Mouse (Mus musculus) lung, postnatal 14 days (tissue): ENCODE measurements around the gene Il27ra.
"Not testable (repeated sequence)": the region's sequence is repeated elsewhere in the genome, so short reads cannot be mapped to it uniquely, and the experiment has no call there.

Experiments used
- DNase-seq: peaks from one replicate; pipeline ENCODE4 v3.0.0; 2021

Gene Il27ra

DNA sequence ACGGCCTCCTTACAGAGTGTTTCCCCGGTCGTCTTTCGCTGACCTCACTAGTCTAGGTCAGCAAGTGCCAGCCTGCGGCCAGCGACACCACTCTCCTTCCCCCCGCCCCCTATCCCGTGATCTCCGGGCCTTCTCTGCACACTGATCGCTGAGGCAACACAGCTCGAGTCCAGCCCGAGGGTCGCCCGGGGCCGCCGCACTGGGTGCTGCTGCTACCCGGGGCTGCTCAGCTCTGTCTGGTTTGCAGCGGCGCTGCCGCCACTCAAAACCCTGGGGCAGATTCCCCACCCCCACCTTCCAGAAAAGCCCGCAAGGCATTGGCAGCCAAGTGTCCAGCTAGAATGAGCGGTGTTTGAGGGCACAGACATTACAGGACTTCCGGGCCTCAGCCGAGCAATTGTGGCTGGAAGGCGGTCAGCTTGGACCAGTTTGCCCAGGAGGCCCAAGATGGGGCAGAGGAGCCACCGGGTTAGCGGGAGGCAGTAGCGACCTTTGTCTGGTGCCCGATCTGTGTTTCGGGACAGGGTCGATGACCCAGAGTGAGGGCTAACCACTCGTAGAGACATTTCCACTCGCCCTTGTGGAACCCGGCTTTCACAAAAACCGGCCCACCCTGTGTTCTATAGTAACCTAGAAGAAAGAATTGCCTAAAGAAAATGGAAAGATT, 29.8 kb downstream of the Il27ra start:
- DNase-seq, result peak; percentile 17

DNA sequence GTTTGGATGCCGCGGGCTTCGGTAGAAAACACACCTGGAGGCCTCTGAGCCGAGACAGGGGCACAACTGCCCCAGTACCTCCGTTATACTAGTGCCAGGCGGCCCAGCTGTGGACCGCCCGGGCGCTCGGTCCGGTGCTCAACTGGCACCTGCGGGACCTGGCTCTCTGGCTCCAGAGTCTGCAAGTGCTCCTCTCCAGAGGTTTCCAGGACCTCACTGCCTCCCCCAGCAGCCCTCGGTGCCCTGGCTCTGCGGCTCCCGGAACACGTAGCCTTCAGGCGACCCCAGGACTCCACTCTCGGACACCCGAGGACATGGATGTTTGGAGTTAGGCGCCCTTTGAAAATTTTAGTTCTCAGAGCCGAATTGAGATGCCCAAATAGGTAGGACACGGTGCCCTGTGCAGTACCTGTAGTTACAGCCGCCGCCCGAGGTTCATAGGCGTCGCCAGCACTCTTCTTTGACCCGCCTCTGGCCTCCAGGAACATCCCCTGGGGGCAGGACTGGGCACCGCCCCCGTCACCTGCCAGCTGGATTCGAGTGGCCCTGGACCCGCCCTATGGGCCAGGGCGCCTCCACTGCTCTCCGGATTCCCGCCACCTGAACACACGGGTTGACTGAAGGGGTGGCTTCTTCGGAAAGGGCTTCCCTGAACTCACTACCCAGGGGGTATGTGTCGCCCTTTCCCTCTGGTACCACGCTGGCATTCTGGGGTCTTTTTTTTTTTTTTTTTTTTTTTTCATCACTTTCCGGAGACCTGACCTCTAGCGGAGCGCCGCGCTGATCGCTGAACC, 30.5 kb downstream of the Il27ra start, which contains the start of gene 2210011C24Rik:
TSS of gene 2210011C24Rik (minus strand) at position 467 of the 794 bp plus-strand sequence.
- peak; percentile 70 for DNase-seq

- DNase-seq, result peak; percentile 83
Observed at GRCm38 (mm10) chr8:84010625-84011611, 31.5 kb downstream of the Il27ra start.

DNA sequence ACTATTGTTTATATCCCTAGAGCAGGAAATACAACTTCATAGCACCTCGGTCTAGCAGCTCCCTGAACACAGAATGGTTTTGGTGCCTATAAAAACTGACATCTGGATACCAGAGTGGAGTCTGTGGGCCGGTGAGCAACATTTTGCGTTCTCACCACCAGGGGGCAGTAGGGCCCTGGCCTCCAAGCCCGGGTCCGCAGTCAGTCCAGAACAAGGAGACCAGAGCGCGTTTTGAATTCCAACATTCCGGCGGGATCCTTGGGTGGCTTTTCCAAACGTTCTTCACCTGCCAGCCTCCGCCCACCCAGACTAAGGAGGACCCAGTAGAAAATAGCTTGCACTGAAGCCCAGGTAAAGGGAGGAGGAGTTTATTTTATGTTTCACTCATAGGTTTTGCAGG, 32.5 kb downstream of the Il27ra start:
- DNase-seq, result peak; percentile 92

DNA sequence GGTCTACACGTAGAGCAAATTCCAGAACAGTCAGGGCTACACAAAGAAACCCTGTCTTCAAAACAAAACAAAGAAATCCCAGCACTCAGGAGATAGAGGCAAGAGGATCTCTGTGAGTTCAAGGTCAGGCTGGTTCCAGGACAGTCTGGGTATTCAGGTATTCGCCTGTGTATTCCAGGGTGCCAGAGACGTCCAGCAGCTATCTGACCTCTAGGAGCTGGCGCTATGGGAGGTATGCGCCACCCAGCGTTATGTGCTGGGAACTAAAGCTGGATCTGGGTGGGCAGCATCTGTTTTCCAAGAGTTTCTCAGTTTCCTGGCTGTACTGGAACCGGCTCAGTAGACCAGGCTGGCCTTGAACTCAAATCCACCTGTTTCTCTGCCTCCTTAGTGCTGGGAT, 34.0 kb downstream of the Il27ra start:
- no peak for DNase-seq

- DNase-seq, result not testable (repeated sequence)
Observed at GRCm38 (mm10) chr8:84005502-84005901, 36.9 kb downstream of the Il27ra start.

DNA sequence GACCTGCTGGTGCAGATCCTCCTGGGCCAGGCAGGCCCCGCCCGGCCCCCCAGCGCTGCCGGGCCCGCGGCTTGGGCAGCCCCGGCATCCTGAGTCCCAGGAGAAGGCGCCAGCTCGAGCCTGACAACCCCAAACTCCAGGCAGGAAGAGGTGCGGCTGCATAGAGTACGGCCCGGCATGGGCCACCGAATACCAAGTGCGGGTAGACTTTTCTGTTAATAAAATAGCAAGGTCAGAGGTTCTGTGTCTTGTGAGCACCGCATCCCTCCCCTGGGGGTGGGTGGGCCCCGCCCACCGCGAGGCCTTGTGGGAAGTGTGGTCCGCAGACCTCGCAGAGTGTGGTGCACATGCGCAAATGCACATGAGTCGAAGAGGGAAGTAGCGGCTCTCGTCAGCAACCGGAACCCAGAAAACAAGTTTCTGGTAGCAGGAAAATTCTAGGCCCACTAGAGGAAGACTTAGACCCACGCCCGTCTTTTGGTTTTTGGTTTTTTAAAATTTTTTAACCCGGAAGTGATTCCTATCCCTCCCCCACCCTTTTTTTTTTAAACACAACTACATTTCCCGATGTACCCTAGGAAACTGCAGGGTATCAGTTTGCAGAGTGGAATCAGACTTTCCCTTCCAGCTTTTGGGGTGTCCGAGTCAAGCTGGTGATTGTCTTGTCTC, 37.7 kb downstream of the Il27ra start:
- DNase-seq, result peak; percentile 94

- DNase-seq, result no peak
Observed at GRCm38 (mm10) chr8:84003612-84004246, 38.7 kb downstream of the Il27ra start.

DNA sequence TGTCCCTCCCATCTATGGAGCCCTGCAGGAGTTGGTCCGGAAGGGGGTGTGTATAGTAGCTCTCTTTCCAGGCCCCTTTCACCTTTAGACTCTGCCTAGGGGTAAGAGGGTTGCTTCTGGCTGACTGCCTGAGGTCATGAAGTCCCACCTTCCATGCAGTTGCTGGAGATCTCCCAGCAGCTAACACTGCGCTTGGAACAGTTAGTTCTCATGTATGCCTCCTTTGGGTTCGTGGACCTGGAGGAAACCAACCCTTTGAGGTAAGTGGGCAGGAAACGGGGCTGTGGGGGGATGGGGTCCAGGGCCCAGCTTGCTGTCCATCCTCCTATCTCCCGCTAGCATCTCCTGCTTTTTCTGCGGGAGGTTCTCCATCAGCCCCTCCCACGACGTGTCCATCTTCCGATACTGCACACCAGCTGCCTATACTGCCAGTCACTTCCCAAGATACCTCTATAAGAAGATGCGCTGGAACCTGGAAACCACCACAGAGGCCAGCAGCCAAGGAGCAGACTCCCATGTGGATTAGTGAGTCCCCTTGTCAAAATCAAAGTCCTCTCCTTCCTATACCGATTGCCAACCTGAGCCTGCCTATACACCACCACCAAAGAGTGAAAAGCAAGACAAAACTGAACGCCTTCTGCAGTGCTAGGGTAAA, 39.3 kb downstream of the Il27ra start:
- DNase-seq, result no peak

DNA sequence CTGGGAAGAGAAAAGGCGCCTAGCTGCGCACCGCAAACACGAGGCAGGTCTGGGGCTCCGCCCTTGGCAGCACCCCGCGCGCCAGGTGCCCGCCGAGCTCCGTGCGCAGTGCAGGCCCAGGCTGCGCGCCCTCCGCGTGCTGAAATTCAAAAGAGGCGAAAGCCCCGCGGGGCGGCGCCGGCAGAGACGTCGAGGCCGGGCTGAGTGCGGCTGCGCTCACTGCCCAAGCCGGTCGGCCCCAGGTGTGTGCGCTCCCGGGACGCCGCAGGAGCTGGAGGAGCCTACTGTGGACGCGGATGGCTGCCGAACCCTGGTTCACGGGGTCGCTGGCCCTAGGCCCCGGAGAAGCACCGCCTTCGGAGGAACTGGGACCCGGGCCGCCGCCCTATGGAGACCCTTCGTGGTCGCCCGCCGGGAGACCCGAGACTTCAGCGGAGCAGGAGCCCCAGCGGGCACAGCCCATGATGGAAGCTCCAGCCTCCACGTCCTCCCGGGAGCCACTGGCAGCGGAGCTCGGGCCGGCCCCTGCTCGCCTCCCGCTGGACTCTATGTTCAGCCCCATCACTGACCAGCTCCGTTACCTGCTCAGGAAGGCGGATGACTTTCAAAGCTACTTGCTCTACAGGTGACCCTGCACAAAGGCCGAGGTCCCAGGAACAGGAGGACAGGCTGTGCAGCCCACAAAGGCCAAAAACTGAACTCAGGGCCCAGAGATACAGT, 40.9 kb downstream of the Il27ra start, which contains the start of gene 1700067K01Rik:
TSS of gene 1700067K01Rik (plus strand) at position 222 of the 720 bp plus-strand sequence.
- no peak for DNase-seq

GRCm38 (mm10) chr8:83999825-84000224, 42.6 kb downstream of the Il27ra start:
- DNase-seq, result no peak

- DNase-seq, result no peak
Observed at GRCm38 (mm10) chr8:83999057-83999705, 43.2 kb downstream of the Il27ra start.

GRCm38 (mm10) chr8:83998231-83999056, 43.9 kb downstream of the Il27ra start:
- DNase-seq, result peak; percentile 69

GRCm38 (mm10) chr8:83997511-83998141, 44.8 kb downstream of the Il27ra start, which contains the start of gene Samd1:
Gene Samd1, plus strand, starts transcription at chr8:83997672.
- DNase-seq, result peak; percentile 44

GRCm38 (mm10) chr8:83996567-83997505, 45.6 kb downstream of the Il27ra start:
- peak; percentile 90 for DNase-seq

GRCm38 (mm10) chr8:83995973-83996372, 46.4 kb downstream of the Il27ra start:
- no peak for DNase-seq

DNA sequence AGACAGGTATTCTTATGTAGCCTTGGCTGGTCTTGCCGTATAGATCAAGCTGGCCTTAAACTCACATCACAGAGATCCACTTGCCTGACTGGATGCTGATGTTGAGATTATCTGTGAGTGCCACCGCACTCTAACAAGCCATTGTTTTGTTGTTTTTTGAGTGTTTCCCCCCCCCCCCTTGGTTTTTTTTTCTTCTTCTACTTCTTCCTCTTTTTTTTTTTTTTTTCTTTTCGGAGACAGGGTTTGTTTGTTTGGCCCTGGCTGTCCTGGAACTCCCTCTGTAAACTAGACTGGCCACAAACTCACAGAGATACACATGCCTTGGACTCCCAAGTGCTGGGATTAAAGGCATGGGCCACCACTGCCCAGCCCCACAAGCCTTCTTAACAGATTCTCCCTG, 48.4 kb downstream of the Il27ra start:
- no peak for DNase-seq
